Mouse (Mus musculus) kidney, adult 9 months (tissue): ENCODE measurements around the gene Pak1.
A peak's percentile ranks its signal among the peaks of the same experiment; 100 is the strongest.
"Not testable (repeated sequence)": the region's sequence is repeated elsewhere in the genome, so short reads cannot be mapped to it uniquely, and the experiment has no call there.

Experiments used
- DNase-seq: peaks from one replicate; pipeline ENCODE4 v3.0.0; 2022

The Pak1 gene

DNA sequence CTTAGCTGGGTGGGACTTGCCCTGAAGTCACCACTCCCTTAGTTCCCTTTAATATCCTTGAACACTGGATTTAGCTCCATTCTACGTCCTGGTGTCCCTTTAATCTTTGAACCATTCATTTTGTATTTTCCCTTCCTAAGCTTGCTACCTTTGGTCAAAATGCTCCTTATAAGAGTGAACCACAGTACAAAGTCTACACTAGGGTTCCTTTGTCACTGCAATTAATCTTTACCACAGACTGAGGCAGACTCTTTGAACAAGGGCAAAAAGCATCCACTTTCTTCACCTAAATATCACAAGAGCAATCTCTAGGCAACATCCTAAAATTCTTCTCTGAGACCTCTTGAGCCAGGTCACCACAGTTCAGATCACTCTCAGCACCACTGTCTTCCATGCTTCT lies 8.1 kb upstream of the Pak1 start:
- DNase-seq = peak; percentile 62

DNA sequence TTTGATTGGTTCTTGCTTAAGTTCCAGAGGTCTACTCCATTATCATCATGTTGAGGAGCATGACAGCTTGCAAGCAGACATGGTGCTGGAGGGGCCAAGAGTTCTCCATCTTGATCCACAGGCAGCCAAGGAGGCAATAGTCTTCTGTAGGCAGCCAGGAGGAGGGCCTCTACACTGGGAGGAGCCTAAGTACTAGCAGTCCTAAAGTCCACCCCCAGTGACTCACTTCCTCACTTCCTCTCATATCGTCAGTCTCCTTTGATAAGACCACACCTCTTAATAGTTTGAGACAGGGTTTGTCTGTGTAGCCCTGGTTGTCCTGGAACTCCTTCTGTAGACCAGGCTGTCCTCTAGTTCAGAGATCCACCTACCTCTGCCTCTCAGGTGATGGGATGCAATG lies 7.5 kb upstream of the Pak1 start:
- no peak for DNase-seq

GRCm38 (mm10) chr7:97781496-97781895 lies 6.8 kb upstream of the Pak1 start:
- DNase-seq = peak; percentile 76

DNA sequence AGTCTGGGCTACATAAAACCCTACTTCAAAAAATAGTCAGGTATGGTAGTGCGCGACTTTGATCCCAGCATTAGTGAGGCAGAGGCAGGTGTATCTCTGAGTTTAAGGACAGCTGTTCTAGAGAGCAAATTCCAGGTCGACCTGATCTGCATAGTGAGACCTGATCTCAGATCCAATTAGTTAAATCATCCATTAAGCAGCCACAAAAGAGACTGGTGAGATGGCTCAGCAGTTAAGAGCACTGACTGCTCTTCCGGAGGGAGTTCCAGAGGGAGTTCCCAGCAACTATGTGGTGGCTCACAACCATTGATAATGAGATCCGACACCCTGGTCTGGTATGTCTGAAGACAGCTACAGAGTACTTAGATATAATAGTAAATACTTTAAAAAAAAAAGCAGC lies 4.8 kb upstream of the Pak1 start:
- DNase-seq = no peak

- DNase-seq = no peak
Measured at GRCm38 (mm10) chr7:97788669-97789483, 535 bp downstream of the Pak1 start.

- no peak for DNase-seq
Measured at GRCm38 (mm10) chr7:97790272-97790671, 1.9 kb downstream of the Pak1 start.

GRCm38 (mm10) chr7:97792324-97792723 lies 4.0 kb downstream of the Pak1 start:
- DNase-seq = no peak

DNA sequence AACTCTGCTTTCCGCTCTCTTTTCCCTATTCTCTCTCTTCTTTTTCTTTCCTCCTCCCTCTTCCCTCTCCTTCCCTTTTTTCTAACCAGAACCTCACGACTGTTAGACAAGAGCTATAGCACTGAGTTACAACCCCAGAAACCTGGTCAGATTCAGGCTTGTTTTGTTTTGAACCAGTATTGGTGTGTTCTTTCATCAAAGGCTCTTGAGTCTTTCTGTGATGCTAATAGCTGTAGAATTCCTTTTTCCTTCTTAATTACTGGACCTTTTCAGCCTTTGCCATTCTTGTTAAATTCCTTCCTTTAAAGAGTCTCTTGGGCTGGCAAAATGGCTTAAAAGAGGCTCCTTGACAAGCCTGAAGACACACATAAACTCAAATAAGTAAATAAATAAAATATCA lies 14.8 kb downstream of the Pak1 start:
- DNase-seq = no peak

GRCm38 (mm10) chr7:97804245-97805066 lies 16.1 kb downstream of the Pak1 start:
- DNase-seq = no peak

- DNase-seq = no peak
Measured at GRCm38 (mm10) chr7:97805067-97805365, 16.7 kb downstream of the Pak1 start.

GRCm38 (mm10) chr7:97809307-97809706 lies 21.0 kb downstream of the Pak1 start:
- DNase-seq = no peak

GRCm38 (mm10) chr7:97821875-97822274 lies 33.5 kb downstream of the Pak1 start:
- no peak for DNase-seq

- peak; percentile 57 for DNase-seq
Measured at GRCm38 (mm10) chr7:97829091-97829490, 40.8 kb downstream of the Pak1 start.

DNA sequence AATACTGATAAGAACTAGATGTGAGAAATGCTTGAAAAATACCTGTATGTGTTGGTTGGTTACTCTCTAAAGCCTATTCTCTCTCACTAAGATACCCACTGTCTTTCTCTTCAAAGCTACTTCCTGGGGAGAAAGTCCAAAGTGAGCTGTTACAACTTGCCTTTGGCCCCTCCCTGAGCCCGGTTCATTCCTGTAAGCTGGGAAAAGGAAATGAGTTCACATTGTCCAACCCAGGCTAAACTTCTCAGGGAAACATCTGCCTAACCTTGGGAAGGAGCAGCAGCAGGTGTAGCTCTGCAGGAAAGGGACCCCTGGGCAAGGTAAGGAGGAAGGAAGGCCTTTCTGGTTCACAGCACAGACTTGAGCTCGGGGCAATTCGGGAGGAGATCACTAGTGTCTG lies 42.4 kb downstream of the Pak1 start:
- peak; percentile 71 for DNase-seq

DNA sequence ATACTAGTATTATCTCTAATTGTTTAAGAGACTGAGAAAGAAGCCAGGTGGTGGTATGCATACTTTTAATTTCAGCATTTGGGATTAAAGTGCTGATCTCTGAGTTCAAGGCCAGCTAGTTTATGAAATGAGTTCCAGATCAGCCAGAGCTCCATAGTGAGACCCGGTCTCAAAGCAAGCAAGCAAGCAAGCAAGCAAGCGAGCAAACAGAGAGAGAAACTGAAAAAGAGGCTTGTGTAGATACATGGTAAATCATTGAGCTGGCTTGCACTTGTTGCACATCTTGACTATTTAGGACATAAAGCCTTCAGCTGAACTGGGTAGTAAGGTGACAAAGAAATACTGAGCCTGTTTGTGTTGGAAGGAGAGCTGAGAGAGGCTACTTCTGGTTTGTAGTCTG lies 44.6 kb downstream of the Pak1 start:
- DNase-seq = no peak

GRCm38 (mm10) chr7:97838574-97838973 lies 50.2 kb downstream of the Pak1 start:
- DNase-seq = peak; percentile 54

DNA sequence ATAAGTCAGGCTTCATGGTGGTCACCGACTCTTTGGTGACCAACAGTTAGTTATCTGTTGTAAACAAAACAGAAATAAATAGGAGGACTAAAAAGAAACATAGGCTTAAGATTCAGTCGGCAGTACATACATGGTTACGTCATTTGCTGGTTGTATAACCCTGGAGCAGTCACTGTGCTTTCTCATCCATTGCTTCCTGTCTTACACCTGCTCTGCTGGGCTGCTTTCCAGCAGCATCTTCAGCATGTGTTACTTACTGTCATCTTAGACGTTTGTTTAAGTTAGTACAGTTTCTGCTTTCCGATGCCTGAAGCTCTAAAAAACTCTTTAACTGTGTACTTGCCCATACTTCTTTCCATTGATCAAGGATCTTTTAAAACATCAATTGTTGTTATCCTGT lies 53.0 kb downstream of the Pak1 start:
- DNase-seq = no peak

GRCm38 (mm10) chr7:97842332-97842731 lies 54.0 kb downstream of the Pak1 start:
- DNase-seq = no peak

- DNase-seq = peak; percentile 70
Measured at GRCm38 (mm10) chr7:97842806-97843570, 54.6 kb downstream of the Pak1 start.

DNA sequence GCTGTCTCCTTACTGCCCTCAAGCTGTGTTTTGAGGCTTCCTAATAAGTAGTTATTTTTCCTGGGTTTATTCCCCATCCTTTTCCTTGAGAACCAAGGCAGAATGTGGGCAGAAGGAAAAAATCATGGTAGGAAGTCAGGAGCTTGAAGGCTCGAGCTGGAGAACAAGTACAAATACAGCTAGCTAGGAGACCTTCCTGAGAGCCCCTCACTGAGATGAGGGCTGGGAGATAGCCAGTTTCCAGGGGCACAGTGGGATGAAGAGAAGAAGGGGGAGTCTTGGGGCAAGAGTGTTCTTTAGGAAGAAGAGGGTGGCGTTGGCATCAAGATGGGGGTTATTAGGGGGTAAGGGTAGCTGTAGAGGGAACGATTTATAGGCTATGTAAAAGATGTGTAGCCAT lies 56.1 kb downstream of the Pak1 start:
- no peak for DNase-seq

GRCm38 (mm10) chr7:97845546-97845945 lies 57.2 kb downstream of the Pak1 start:
- peak; percentile 74 for DNase-seq

DNA sequence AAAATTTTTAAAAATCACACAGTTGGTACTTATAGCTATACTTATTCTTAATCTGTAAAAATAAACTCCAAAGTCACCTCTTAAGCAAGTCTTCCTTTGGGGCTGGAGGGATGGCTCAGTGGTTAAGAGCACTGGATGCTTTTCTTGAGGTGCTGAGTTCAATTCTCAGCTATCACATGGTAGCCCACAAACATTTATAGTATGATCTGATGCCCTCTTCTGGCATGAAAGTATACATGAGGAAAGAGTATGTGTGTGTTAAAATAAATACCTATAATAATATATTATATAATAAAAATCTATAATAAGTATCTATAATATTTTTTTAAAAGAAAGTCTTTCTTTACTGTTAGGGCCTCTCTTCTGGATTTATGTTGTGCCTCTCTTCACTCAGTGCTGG lies 58.2 kb downstream of the Pak1 start:
- DNase-seq = no peak

DNA sequence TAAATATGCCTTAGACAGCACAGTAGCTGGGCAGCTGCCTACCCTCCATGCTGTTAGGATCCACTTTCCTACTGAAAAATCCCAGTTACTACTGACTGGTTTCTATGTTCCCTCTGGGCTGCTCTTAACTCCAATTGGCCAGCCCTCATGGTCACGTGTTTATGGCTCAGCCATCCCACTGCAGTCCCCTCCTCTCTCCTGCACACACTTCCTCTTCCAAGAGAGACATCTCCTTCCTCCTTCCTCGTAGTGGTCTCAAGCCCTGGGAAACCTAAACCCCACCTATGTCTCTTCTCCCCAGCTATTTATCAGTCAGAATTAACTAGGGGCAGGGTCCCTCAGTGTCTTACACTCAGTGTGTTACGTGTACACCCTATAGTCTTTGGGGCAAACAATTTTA lies 61.2 kb downstream of the Pak1 start:
- not testable (repeated sequence) for DNase-seq

DNA sequence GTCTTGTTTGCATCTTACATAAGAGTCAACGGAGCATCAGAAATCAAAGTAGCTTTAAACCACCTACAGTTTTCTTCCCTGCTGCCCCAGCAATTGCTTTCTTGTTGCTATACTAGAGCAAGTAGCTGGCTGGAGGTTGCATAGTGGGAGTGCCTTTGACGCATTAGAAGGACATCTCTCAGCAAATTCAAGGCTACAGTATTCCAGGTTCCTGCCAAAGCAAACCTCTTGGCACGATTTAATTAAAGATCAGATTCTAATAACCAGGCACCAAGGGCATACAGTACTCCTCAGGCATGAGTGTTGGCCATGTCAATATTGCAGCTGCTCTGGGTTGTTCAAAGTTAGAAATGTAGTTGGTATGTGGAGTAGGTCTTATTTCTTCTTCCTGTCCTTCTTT lies 62.0 kb downstream of the Pak1 start:
- no peak for DNase-seq
